Mouse (Mus musculus) spleen, adult 2 months (tissue): Measurements from ENCODE around the gene Cfap300.

ENCODE experiments used
- CTCF ChIP-seq: fragments of 200-500 bp; IDR thresholded peaks from 2 replicates; pipeline ENCODE4 v1.5.1; 2011; ENCODE audit warnings: mild to moderate bottlenecking, inconsistent platforms; ENCODE audit not compliant: insufficient read depth, insufficient read length, insufficient replicate concordance; ENCODE audit errors: extremely low read depth
- POLR2A ChIP-seq: fragments of 200-500 bp; IDR thresholded peaks from 2 replicates; pipeline ENCODE4 v1.6.1; 2011; ENCODE audit warnings: low read depth, low read length, inconsistent platforms

GRCm38 (mm10) chr9:8018609-8019008 is 24.0 kb downstream of the Cfap300 start:
- no peak for TF ChIP-seq POLR2A
- no peak for TF ChIP-seq CTCF
